Mouse (Mus musculus) forebrain, embryonic 14.5 days (tissue): ENCODE data around the gene Tet3. TPM values are rescaled to one million over a fixed set of nuclear protein-coding genes. Genes with fewer than 3 reads are reported as not detected.

Source experiments
- ATAC-seq: fragments of 200-750 bp; cut with Nextera tagmentation; 2 replicates; pipeline ENCODE4 v1.8.0; 2017; ENCODE audit warnings: mild to moderate bottlenecking, moderate library complexity
- DNase-seq: peaks from one replicate; pipeline ENCODE4 v3.0.0-alpha.2; 2015; ENCODE audit warnings: low spot score
- H3K27ac ChIP-seq: fragments of 300-500 bp; sonication (generic); 2 replicates; pipeline ENCODE4 v1.5.1; 2014; ENCODE audit warnings: low read depth, mild to moderate bottlenecking, control low read depth, low read length, moderate library complexity
- H3K27me3 ChIP-seq: fragments of 300-500 bp; sonication (generic); replicated peaks from 2 replicates; pipeline ENCODE4 v1.6.1; 2014; ENCODE audit warnings: low read length, control low read depth, mixed read lengths; ENCODE audit not compliant: control insufficient read depth, insufficient read depth
- H3K36me3 ChIP-seq: fragments of 300-500 bp; sonication (generic); 2 replicates; pipeline ENCODE4 v1.6.1; 2014; ENCODE audit warnings: low read length, control low read depth; ENCODE audit not compliant: control insufficient read depth, insufficient read depth
- H3K4me1 ChIP-seq: fragments of 300-500 bp; sonication (generic); 2 replicates; pipeline ENCODE4 v1.6.1; 2014; ENCODE audit warnings: antibody characterized with exemption, low read length, control low read depth; ENCODE audit not compliant: control insufficient read depth, insufficient read depth
- H3K4me2 ChIP-seq: fragments of 300-500 bp; sonication (generic); 2 replicates; pipeline ENCODE4 v1.6.1; 2014; ENCODE audit warnings: mild to moderate bottlenecking, control low read depth, low read length
- H3K4me3 ChIP-seq: fragments of 300-500 bp; sonication (generic); 2 replicates; pipeline ENCODE4 v1.5.1; 2014; ENCODE audit warnings: low read depth, low read length, control low read depth
- H3K9ac ChIP-seq: fragments of 300-500 bp; sonication (generic); 2 replicates; pipeline ENCODE4 v1.6.1; 2014; ENCODE audit warnings: mild to moderate bottlenecking, low read length, control low read depth, moderate library complexity
- H3K9me3 ChIP-seq: fragments of 300-500 bp; sonication (generic); replicated peaks from 2 replicates; pipeline ENCODE4 v1.6.1; 2016; ENCODE audit warnings: low read length, control low read depth, mixed read lengths; ENCODE audit not compliant: control insufficient read depth
- whole genome bisulfite sequencing: fragments of 180-500 bp; shearing (Covaris S2); extraction: QIAGEN DNeasy Blood & Tissue Kit; methylation state at CpG from one replicate; pipeline ENCODE4 v1.1.7; 2014; 5-methylcytosine and 5-hydroxymethylcytosine counted together
- polyA plus RNA-seq: library from polyadenylated mRNA; unstranded; fragments of >200 nt; fragmentation: Nextera tagmentation; extraction: Ambion mirVana; gene quantifications from 2 replicates; pipeline ENCODE4 v1.2.1, GENCODE M21; 2014

The Tet3 gene
- polyA plus RNA-seq, 1 experiment from 2014 or later = 34.9 TPM

DNA sequence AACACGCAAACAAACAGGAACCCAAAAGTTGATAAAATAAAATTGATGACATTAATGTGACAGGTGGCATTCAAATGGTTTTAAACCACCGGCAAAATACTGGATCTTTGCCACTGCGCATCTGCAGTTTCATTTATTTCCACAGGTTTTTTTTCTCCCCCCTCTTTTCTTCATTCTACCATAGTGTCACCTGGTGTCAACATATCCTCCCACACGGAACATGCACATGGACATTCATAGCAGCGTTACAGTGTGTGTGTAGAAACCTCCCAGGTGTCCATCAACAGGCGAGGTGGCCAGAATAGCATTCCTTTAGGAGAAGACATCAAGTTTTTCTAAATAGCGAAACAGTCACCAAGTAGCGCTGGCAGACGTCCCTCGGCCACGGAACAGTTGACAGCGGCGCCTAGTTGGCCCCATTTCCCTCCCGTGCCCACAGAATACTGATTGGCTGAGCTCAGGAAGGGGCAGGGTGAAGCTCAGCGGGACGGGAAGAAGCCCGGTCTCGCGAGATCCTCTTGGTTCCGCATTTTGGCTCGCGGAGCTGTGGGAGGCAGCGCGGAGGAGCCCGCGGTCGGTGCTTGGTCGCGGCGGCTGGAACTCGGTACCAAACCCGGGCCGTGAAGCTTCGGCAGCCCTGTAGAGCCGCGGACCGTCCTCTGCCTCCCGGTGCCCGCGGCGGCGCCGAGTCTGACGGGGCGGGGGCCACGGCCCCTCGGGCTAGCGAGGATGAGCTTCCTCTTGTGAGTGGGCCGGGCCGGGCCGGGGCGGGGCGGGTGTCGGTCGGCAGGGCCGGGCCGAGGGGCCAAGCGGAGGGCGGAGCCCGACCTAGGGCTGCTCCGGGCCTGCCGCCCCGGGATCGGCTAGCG lies 133.1 kb downstream of the Tet3 start, which contains the start of the genes Mthfd2 and Mob1a:
Gene Mthfd2, minus strand, starts transcription at position 384 of the 869 bp plus-strand sequence.
Gene Mob1a, plus strand, starts transcription at position 492 of the 869 bp plus-strand sequence.
- peak within 1 kb of the TSS; percentile 83 for H3K4me2 ChIP-seq
- WGBS = 2% methylated on average over 62 of the region's 65 CpGs
- peak; percentile 99 for ATAC-seq

DNA sequence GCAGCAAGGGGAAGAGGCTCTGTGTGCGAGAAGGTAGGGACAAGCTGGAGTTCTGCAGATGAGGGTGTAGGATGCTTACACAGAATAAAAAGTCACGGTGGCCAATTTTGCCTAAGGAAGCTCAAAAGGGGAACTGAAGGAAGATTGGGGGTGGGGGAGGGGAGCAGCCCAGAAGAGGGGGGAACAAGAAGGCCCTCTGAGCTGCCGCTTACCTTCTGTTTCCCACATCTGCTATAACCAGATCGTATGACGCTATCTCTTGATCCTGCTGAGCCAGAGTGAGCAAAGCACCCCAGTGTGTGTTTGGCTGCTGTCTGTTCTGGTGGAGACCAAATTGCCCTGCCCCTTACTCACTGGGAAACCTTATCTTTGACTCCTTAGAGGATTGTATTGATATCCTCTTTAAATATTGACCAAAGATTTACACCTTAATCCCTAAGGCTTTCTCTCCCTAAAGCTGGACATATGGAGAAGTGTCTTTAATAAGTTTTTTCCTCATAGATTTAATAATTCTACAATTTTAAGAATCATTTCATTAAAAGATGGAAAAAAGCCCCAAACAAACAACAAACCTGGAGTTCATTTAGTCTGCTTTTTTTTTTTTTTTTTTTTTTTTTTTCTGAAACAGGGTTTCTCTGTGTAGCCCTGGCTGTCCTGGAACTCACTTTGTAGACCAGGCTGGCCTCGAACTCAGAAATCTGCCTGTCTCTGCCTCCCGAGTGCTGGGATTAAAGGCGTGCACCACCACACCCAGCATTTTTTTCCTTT lies 135.0 kb downstream of the Tet3 start:
- DNase-seq = no peak
- Histone ChIP-seq H3K4me1 (peaks cover 12% of the 10 kb centered on the region), H3K9ac (no peak overlapping the region), H3K4me2 (no peak overlapping the region), H3K27me3 (no peaks in the 10 kb centered on the region), H3K4me3 (no peak overlapping the region), H3K36me3 (peaks cover under 1% of the 10 kb centered on the region; the same call in 1 of the 2 replicates), H3K9me3 (no peaks in the 10 kb centered on the region), H3K27ac (no peak overlapping the region)
- WGBS = 78% methylated on average over 8 of the region's 8 CpGs
- ATAC-seq = no peak

More for the DNA sequence above, 133.1 kb downstream of the Tet3 start, which contains the start of the genes Mthfd2 and Mob1a:
- H3K9me3 ChIP-seq = no peaks in the 10 kb centered on the region
- H3K4me1 ChIP-seq = peaks cover 12% of the 10 kb centered on the region
- peaks cover 17% of the 10 kb centered on the region for H3K36me3 ChIP-seq
- peak within 1 kb of the TSS; percentile 90 for H3K4me3 ChIP-seq
- peak within 1 kb of the TSS; percentile 84 for H3K27ac ChIP-seq
- H3K9ac ChIP-seq = peak within 1 kb of the TSS; percentile 95
- no peaks in the 10 kb centered on the region for H3K27me3 ChIP-seq
- DNase-seq = peak; percentile 98

DNA sequence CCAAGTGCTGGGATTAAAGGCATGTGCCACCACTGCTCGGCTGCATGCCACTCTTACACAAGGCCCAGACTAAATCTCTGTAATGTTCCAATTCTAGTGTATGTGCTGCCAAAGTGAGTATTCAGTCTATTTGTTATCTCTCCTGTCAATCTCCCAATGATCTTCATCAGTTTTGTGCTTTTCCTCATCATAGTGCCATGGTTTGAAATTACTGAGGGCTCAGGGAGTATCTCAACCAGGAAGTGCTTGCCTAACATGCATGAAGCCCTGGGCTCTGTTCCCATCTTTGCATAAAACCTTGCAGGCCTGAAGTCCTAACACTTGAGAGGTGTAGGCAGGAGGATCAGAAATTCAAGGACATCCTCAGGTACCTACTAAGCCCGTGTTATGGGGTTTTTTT lies 136.1 kb downstream of the Tet3 start:
- no peak for ATAC-seq
- no peak overlapping the region for H3K4me3 ChIP-seq
- no peak overlapping the region for H3K27ac ChIP-seq
- no peaks in the 10 kb centered on the region for H3K9me3 ChIP-seq
- H3K27me3 ChIP-seq = no peaks in the 10 kb centered on the region
- no peak overlapping the region for H3K9ac ChIP-seq
- peaks cover 12% of the 10 kb centered on the region for H3K4me1 ChIP-seq
- no peaks in the 10 kb centered on the region for H3K36me3 ChIP-seq
- 55% methylated on average over 2 of the region's 2 CpGs for WGBS
- no peak for DNase-seq
- H3K4me2 ChIP-seq = no peak overlapping the region

DNA sequence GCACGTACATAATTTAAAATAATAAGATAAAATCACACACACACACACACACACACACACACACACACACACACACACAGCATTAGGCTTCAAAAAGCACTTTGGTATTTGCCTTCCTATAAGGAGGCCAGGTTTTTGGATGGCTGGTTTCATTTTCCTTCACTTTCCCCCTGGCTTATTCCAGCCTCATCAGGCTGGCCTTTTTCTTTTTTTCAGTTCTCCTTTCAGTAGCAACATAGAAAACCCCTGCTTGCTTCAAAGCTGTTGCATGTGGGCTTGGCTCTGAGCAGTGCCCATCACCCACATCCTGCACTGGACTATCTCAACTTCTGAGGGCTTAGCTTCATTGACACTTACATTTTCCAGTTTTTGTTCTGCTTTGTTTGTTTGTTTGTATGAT lies 137.0 kb downstream of the Tet3 start:
- H3K9ac ChIP-seq = no peak overlapping the region
- H3K27ac ChIP-seq = no peak overlapping the region
- no peaks in the 10 kb centered on the region for H3K36me3 ChIP-seq
- DNase-seq (no peak), ATAC-seq (no peak)
- WGBS = 69% methylated on average over 1 of the region's 1 CpGs
- H3K27me3 ChIP-seq = no peaks in the 10 kb centered on the region
- H3K4me3 ChIP-seq = no peak overlapping the region
- peaks cover 9% of the 10 kb centered on the region for H3K4me1 ChIP-seq
- no peak overlapping the region for H3K4me2 ChIP-seq
- no peaks in the 10 kb centered on the region for H3K9me3 ChIP-seq

DNA sequence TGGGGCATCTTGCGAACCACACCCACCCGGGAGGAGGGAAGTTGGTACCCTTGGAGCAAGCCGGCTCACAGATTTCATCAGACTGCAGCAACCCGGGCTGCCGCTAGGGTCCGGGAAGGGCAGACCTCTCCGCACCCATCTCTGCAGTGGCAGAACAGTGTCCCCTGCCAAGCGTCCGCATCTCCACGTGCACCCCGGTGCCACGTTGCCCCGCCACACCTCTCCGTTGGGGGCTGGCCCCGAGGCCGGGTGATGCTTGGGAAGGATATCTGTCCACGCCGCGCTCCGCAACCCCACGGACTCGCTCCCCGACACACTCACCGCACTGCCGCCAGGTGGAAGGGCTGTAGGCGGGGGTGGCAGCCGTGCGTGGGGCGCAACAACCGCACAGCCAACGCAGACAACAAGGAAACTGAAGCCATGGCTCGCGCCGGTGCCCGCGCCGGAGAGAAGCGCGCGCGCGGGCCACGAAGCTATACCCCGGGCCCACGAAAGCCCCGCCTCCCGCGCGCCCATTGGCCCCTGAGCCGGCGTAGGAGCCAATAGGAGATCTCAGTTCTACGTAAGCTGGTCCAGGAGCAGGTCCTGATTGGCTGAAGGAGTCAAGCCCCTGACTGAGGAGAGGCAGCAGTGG lies 141.7 kb downstream of the Tet3 start:
- DNase-seq (peak; percentile 97), ATAC-seq (peak; percentile 100)
- Histone ChIP-seq H3K9ac (peak overlapping the region; percentile 91), H3K4me3 (peak overlapping the region; percentile 90), H3K27ac (peak overlapping the region; percentile 60; the same call in 1 of the 2 replicates), H3K4me2 (peak overlapping the region; percentile 82), H3K9me3 (no peaks in the 10 kb centered on the region), H3K4me1 (no peaks in the 10 kb centered on the region; the same call in none of the 2 replicates), H3K36me3 (peaks cover 10% of the 10 kb centered on the region), H3K27me3 (no peaks in the 10 kb centered on the region)
- 0% methylated on average over 51 of the region's 52 CpGs for WGBS

DNA sequence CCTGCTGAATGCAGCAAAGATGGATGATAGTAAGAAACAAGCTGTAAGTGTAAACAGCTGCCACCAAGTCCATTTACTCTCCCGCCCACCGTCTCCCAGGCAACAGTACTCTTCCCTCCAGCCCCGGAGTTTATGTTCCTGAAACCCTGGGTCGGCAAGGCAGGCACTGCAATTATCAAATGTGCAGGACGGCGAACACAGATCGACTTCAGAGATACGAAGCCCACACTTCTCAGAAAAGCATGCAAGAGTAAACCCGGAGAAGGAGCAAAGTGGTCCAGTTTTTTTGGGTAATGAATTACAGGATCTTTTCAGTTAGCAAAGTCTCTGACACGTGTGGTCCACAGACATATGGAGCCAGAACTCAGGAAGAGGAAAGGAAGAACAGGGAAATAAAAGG lies 142.9 kb downstream of the Tet3 start:
- 6% methylated on average over 10 of the region's 10 CpGs for WGBS
- DNase-seq (peak; percentile 38), ATAC-seq (no peak)

DNA sequence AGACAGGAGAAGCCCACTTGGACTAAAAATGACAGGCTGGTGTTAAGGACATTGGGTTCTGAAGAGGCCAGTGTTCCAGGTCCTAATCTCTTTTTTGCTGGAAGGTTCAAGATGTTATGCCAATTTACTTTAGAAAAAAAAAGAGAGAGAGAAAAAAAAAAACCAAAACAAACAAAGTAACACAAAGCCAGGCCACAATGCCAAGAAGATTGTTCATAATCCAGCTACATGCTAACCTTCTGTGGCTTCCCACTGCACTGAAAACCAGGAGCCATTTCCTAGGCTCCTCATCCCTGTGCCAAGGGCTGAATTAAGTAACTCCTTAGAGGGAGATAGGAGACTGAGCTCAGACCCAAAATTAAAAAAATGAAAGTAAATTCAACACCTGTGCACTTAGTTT lies 143.6 kb downstream of the Tet3 start:
- H3K27me3 ChIP-seq = no peaks in the 10 kb centered on the region
- no peaks in the 10 kb centered on the region for H3K9me3 ChIP-seq
- no peak for ATAC-seq
- DNase-seq = no peak
- no peak overlapping the region for H3K9ac ChIP-seq
- no peak overlapping the region for H3K27ac ChIP-seq
- no peak overlapping the region for H3K4me2 ChIP-seq
- no peaks in the 10 kb centered on the region; the same call in none of the 2 replicates for H3K4me1 ChIP-seq
- H3K4me3 ChIP-seq = no peak overlapping the region
- peaks cover 29% of the 10 kb centered on the region for H3K36me3 ChIP-seq

More for the DNA sequence above, 142.9 kb downstream of the Tet3 start:
- Histone ChIP-seq H3K4me3 (peak overlapping the region; percentile 90), H3K4me2 (peak overlapping the region; percentile 82), H3K36me3 (peaks cover 22% of the 10 kb centered on the region), H3K27ac (no peak overlapping the region), H3K4me1 (no peaks in the 10 kb centered on the region; the same call in none of the 2 replicates), H3K27me3 (no peaks in the 10 kb centered on the region), H3K9me3 (no peaks in the 10 kb centered on the region), H3K9ac (peak overlapping the region; percentile 13; the same call in 1 of the 2 replicates)

DNA sequence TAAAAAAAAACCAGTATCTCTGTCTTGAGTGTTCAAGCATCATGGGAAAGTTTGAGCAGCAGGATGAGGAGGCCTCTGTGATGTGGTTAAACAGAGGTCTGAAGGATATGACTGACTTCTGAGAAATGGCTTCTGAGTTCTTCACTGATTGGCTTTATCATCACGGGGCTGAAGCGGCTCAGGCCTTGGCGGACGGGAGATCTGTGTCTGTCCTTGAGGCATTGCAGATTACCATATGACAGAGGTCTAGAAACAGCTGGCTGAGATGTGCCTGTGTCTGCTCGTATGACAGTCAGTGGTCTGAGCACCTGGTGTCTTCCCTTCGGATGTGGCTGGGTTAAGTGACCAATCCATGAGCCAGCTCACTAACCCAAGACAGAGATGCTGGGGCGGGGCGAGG lies 146.4 kb downstream of the Tet3 start:
- 88% methylated on average over 8 of the region's 8 CpGs for WGBS
- Histone ChIP-seq H3K36me3 (peaks cover 48% of the 10 kb centered on the region), H3K4me2 (no peak overlapping the region), H3K4me3 (no peak overlapping the region), H3K9ac (no peak overlapping the region), H3K4me1 (no peaks in the 10 kb centered on the region; the same call in none of the 2 replicates), H3K27me3 (no peaks in the 10 kb centered on the region), H3K9me3 (no peaks in the 10 kb centered on the region), H3K27ac (no peak overlapping the region)
- ATAC-seq = no peak
- no peak for DNase-seq
